Mouse (Mus musculus) embryonic fibroblast, embryonic 13.5 days (primary cell): ENCODE data around the gene Atp6v1g1.

Source experiments
- CTCF ChIP-seq: IDR thresholded peaks from 2 replicates; pipeline ENCODE4 v1.5.1; 2011; ENCODE audit warnings: mild to moderate bottlenecking, control low read depth, low read length, moderate library complexity, borderline replicate concordance; ENCODE audit not compliant: insufficient read depth
- POLR2A ChIP-seq: IDR thresholded peaks from 2 replicates; pipeline ENCODE4 v1.6.1; 2011; ENCODE audit warnings: low read depth, mild to moderate bottlenecking, control low read depth, low read length, moderate library complexity

- TF ChIP-seq CTCF (no peak), POLR2A (no peak)
Observed at GRCm38 (mm10) chr4:63525514-63525913, 19.1 kb upstream of the Atp6v1g1 start.
